Comparison of ENCODE assay signal across 36 mouse cellular contexts in genomic region chr9:14891891-14892290, GRCm38 (mm10). TPM values are rescaled to one million over a fixed set of nuclear protein-coding genes. Genes with fewer than 3 reads are reported as not detected.
DNase-seq lines count a peak whose midpoint lies in the region; ATAC-seq and TF ChIP-seq lines count a peak whose summit lies in the region.
"Had no signal": no experiment of that assay in that cellular context is flagged by ENCODE, and none has a peak within 500 bp of the region (broad histone marks: within the 10 kb centered on the region; RNA-seq: fewer than 3 reads in every experiment).

No protein-coding gene starts in this region.

- 19% methylated on average over 5 of the region's 5 CpGs for WGBS in cerebellum, adult 2 months
- WGBS in kidney, embryonic 15.5 days: 88% methylated on average over 5 of the region's 5 CpGs

- ATAC-seq in cerebellum, adult (ENCODE audit: insufficient number of reproducible peaks, low FRiP score, low TSS enrichment): 0 out of 2 replicates have a peak, but pooled peaks have one; percentile 12
- no peak for ATAC-seq in kidney, embryonic 15.5 days (replicated peaks; ENCODE audit: low FRiP score)
- ATAC-seq: forebrain, postnatal 0 days; intestine, postnatal 0 days had no signal

- no peaks in the 10 kb centered on the region; the same call in 1 of the 2 replicates for H3K9me3 ChIP-seq in kidney, embryonic 15.5 days (replicated peaks)
- H3K9me3 ChIP-seq: embryonic facial prominence, embryonic 10.5 days; embryonic facial prominence, embryonic 15.5 days; forebrain, embryonic 12.5 days; hindbrain, embryonic 12.5 days; limb, embryonic 13.5 days; lung, embryonic 15.5 days; midbrain, embryonic 12.5 days had no signal

- peaks cover 12% of the 10 kb centered on the region for H3K4me1 ChIP-seq in cerebellum, adult 2 months (ENCODE audit: control insufficient read depth, insufficient read depth, low read length)
- H3K4me1 ChIP-seq in kidney, embryonic 15.5 days: peaks cover 10% of the 10 kb centered on the region; the same call in 1 of the 2 replicates
- H3K4me1 ChIP-seq: embryonic facial prominence, embryonic 10.5 days had no signal

- H3K27ac ChIP-seq in cerebellum, adult 2 months (ENCODE audit: insufficient read depth, low read length): no peak overlapping the region
- no peak overlapping the region for H3K27ac ChIP-seq in kidney, embryonic 15.5 days
- H3K27ac ChIP-seq: embryonic facial prominence, embryonic 10.5 days; embryonic facial prominence, embryonic 15.5 days; forebrain, embryonic 12.5 days; hindbrain, embryonic 12.5 days; limb, embryonic 13.5 days; lung, embryonic 15.5 days; midbrain, embryonic 12.5 days; stomach, postnatal 0 days had no signal

- no peaks in the 10 kb centered on the region for H3K36me3 ChIP-seq in kidney, embryonic 15.5 days
- H3K36me3 ChIP-seq: embryonic facial prominence, embryonic 10.5 days; embryonic facial prominence, embryonic 15.5 days; forebrain, embryonic 12.5 days; hindbrain, embryonic 12.5 days; limb, embryonic 13.5 days; lung, embryonic 15.5 days; midbrain, embryonic 12.5 days had no signal

- H3K27me3 ChIP-seq in cerebellum, adult 2 months (ENCODE audit: control insufficient read depth, insufficient read depth, low read length): no peaks in the 10 kb centered on the region
- no peaks in the 10 kb centered on the region for H3K27me3 ChIP-seq in kidney, embryonic 15.5 days
- H3K27me3 ChIP-seq: CH12.LX; embryonic facial prominence, embryonic 15.5 days; hindbrain, embryonic 12.5 days; limb, embryonic 13.5 days; lung, embryonic 15.5 days; midbrain, embryonic 12.5 days had no signal

- no peak for TF ChIP-seq POLR2A in cerebellum, adult 2 months (IDR thresholded peaks at IDR 0.05; ENCODE audit: borderline replicate concordance, insufficient read depth, low read length)

- H3K9ac ChIP-seq in kidney, embryonic 15.5 days: no peak overlapping the region
- H3K9ac ChIP-seq: embryonic facial prominence, embryonic 15.5 days; forebrain, embryonic 12.5 days; forebrain, postnatal 0 days; hindbrain, embryonic 12.5 days; limb, embryonic 13.5 days; lung, embryonic 15.5 days; midbrain, embryonic 12.5 days had no signal

- DNase-seq in cerebellum, adult 8-10 months: no peak
- DNase-seq in retina, postnatal 1 day: peak; percentile 13
- no peak for DNase-seq in retina, embryonic 14.5 days (ENCODE audit: low spot score)
- peak; percentile 31 to 66 for DNase-seq in cerebellum, adult 2 months
- peak; percentile 63 to 77 for DNase-seq in cerebellum, postnatal 25 days
- DNase-seq in testis, postnatal 14 days (ENCODE audit: low spot score): no peak
- DNase-seq: adrenal gland, postnatal 10 days; forebrain, postnatal 0 days; gastrocnemius, postnatal 10 days; heart, postnatal 14 days; kidney, adult 9 months; kidney, postnatal 14 days; lung, postnatal 4 days; right cerebral cortex, adult 18-20 months; spleen, adult 18-20 months; thymus, adult 2 months had no signal

- no peak overlapping the region for H3K4me3 ChIP-seq in cerebellum, adult 2 months (replicated peaks; ENCODE audit: insufficient read depth, low read depth, low read length)
- no peak overlapping the region for H3K4me3 ChIP-seq in kidney, embryonic 15.5 days (replicated peaks)
- H3K4me3 ChIP-seq: embryonic facial prominence, embryonic 10.5 days; embryonic facial prominence, embryonic 15.5 days; forebrain, embryonic 12.5 days; hindbrain, embryonic 12.5 days; limb, embryonic 13.5 days; lung, embryonic 15.5 days; megakaryocyte, embryonic 14.5 days; midbrain, embryonic 12.5 days had no signal

- H3K4me2 ChIP-seq in kidney, embryonic 15.5 days: no peak overlapping the region
- H3K4me2 ChIP-seq: embryonic facial prominence, embryonic 15.5 days; forebrain, embryonic 12.5 days; hindbrain, embryonic 12.5 days; limb, embryonic 13.5 days; liver, embryonic 11.5 days; lung, embryonic 15.5 days; midbrain, embryonic 12.5 days had no signal

- no peak for TF ChIP-seq CTCF in cerebellum, adult 2 months (IDR thresholded peaks at IDR 0.05; ENCODE audit: borderline replicate concordance, insufficient read depth, low read depth, low read length)

RNA-seq across cellular contexts. Expression of gene Izumo1r, which starts 11.9 kb away (rescaled TPM):
- not detected in 2 replicates for polyA plus RNA-seq in cerebellum, adult 2 months (2012; rRNA removed)
- polyA plus RNA-seq in kidney, embryonic 15.5 days (2015; fragmentation: Nextera tagmentation; extraction: Ambion mirVana): 0.16 and 0.21 TPM in 2 replicates
- polyA plus RNA-seq: C2C12; cortical plate, adult 2 months; forebrain, embryonic 12.5 days; forebrain, postnatal 0 days; heart, embryonic 14.5 days; hindbrain, embryonic 12.5 days; intestine, postnatal 0 days; liver, embryonic 11.5 days; liver, embryonic 16.5 days; midbrain, embryonic 12.5 days; neural tube, embryonic 14.5 days; stomach, postnatal 0 days had no signal

RNA-seq across cellular contexts. Expression of gene Gpr83, which starts 31.9 kb away (rescaled TPM):
- 2.5 and 2.8 TPM in 2 replicates for polyA plus RNA-seq in cerebellum, adult 2 months (2012; rRNA removed)
- 0.59 and 0.84 TPM in 2 replicates for polyA plus RNA-seq in kidney, embryonic 15.5 days (2015; fragmentation: Nextera tagmentation; extraction: Ambion mirVana)
- polyA plus RNA-seq: C2C12; gonadal fat pad, adult 2 months; liver, embryonic 11.5 days had no signal

Comparison
In these comparisons a context has a peak if more than half of its experiments do, and no peak if none do; other contexts are left out.
1. DNase-seq: peak in retina, postnatal 1 day (single experiment), cerebellum, adult 2 months (2 of 2) and cerebellum, postnatal 25 days (2 of 2); none in cerebellum, adult 8-10 months (single experiment), retina, embryonic 14.5 days (single experiment) and testis, postnatal 14 days (single experiment).